Mouse (Mus musculus): ENCODE measurements around the gene Pygb. TPM values are rescaled to one million over a fixed set of nuclear protein-coding genes. Genes with fewer than 3 reads are reported as not detected.

Gene Pygb
- polyA plus RNA-seq, 2 experiments = 12.9 to 13.5 TPM

GRCm38 (mm10) chr2:150771996-150772395 is 14.5 kb upstream of the Pygb start:
- Histone ChIP-seq H3K36me3 (replicated peaks; ENCODE audit: control insufficient read depth, insufficient read depth, low read depth) (no peaks in the 10 kb centered on the region), H3K9me3 (ENCODE audit: control insufficient read depth, low read length) (no peaks in the 10 kb centered on the region), H3K4me2 (ENCODE audit: low read depth) (no peak overlapping the region), H3K27ac (no peak overlapping the region), H3K4me1 (replicated peaks; ENCODE audit: control insufficient read depth in 2 of 2, insufficient read depth in 2 of 2, low read length in 1 of 2) (peaks cover 0 to 5% of the 10 kb centered on the region in 2 experiments; a peak in 1 of 4 replicates), H3K4me3 (ENCODE audit: insufficient read depth in 1 of 2, low read depth in 2 of 2, low read length in 2 of 2) (no peak overlapping the region), H3K27me3 (ENCODE audit: control insufficient read depth, insufficient read depth, low read length) (no peaks in the 10 kb centered on the region), H3K9ac (replicated peaks) (no peak overlapping the region)
- 75% methylated on average over 8 of the region's 8 CpGs for WGBS (ENCODE audit: insufficient replicate concordance)
- TF ChIP-seq CTCF (IDR thresholded peaks at IDR 0.05; ENCODE audit: low read depth) (no peak), EP300 (IDR thresholded peaks at IDR 0.05; ENCODE audit: low read depth) (no peak)
- ATAC-seq (ENCODE audit: insufficient read depth) (no peak), DNase-seq (ENCODE audit: low read depth in 3 of 3, low spot score in 3 of 3) (no peak)

- H3K36me3 ChIP-seq (replicated peaks; ENCODE audit: control insufficient read depth, insufficient read depth, low read depth) = no peaks in the 10 kb centered on the region
- no peak overlapping the region for H3K27ac ChIP-seq
- H3K4me1 ChIP-seq (replicated peaks; ENCODE audit: control insufficient read depth in 2 of 2, insufficient read depth in 2 of 2, low read length in 1 of 2) = peaks cover 0 to 5% of the 10 kb centered on the region in 2 experiments; a peak in 1 of 4 replicates
- TF ChIP-seq EP300 (IDR thresholded peaks at IDR 0.05; ENCODE audit: low read depth) (no peak), CTCF (IDR thresholded peaks at IDR 0.05; ENCODE audit: low read depth) (no peak)
- no peak overlapping the region for H3K9ac ChIP-seq (replicated peaks)
- DNase-seq (ENCODE audit: low read depth in 3 of 3, low spot score in 3 of 3) = no peak
- no peaks in the 10 kb centered on the region for H3K9me3 ChIP-seq (ENCODE audit: control insufficient read depth, low read length)
- H3K27me3 ChIP-seq (ENCODE audit: control insufficient read depth, insufficient read depth, low read length) = no peaks in the 10 kb centered on the region
- no peak overlapping the region for H3K4me3 ChIP-seq (ENCODE audit: insufficient read depth in 1 of 2, low read depth in 2 of 2, low read length in 2 of 2)
- WGBS (ENCODE audit: insufficient replicate concordance) = 56% methylated on average over 10 of the region's 10 CpGs
- ATAC-seq (ENCODE audit: insufficient read depth) = peak; percentile 19; the same call in 1 of the 2 replicates
- no peak overlapping the region for H3K4me2 ChIP-seq (ENCODE audit: low read depth)
Observed at GRCm38 (mm10) chr2:150772466-150773119, 13.9 kb upstream of the Pygb start.

- Histone ChIP-seq H3K4me2 (ENCODE audit: low read depth) (no peak overlapping the region), H3K9ac (replicated peaks) (no peak overlapping the region), H3K36me3 (replicated peaks; ENCODE audit: control insufficient read depth, insufficient read depth, low read depth) (no peaks in the 10 kb centered on the region), H3K27ac (no peak overlapping the region), H3K4me3 (ENCODE audit: insufficient read depth in 1 of 2, low read depth in 2 of 2, low read length in 2 of 2) (no peak overlapping the region), H3K9me3 (ENCODE audit: control insufficient read depth, low read length) (no peaks in the 10 kb centered on the region), H3K4me1 (replicated peaks; ENCODE audit: control insufficient read depth in 2 of 2, insufficient read depth in 2 of 2, low read length in 1 of 2) (peaks cover 0 to 9% of the 10 kb centered on the region in 2 experiments; a peak in 3 of 4 replicates), H3K27me3 (ENCODE audit: control insufficient read depth, insufficient read depth, low read length) (no peaks in the 10 kb centered on the region)
- 47% methylated on average over 2 of the region's 2 CpGs for WGBS (ENCODE audit: insufficient replicate concordance)
- DNase-seq (ENCODE audit: low read depth in 3 of 3, low spot score in 3 of 3) = no peak
- ATAC-seq (ENCODE audit: insufficient read depth) = no peak
- no peak for TF ChIP-seq EP300 (IDR thresholded peaks at IDR 0.05; ENCODE audit: low read depth)
- no peak for TF ChIP-seq CTCF (IDR thresholded peaks at IDR 0.05; ENCODE audit: low read depth)
Observed at GRCm38 (mm10) chr2:150782801-150783200, 3.7 kb upstream of the Pygb start.

- no peaks in the 10 kb centered on the region; the same call in 1 of the 2 replicates for H3K36me3 ChIP-seq (replicated peaks; ENCODE audit: control insufficient read depth, insufficient read depth, low read depth)
- peaks cover 0 to 11% of the 10 kb centered on the region in 2 experiments; a peak in 3 of 4 replicates for H3K4me1 ChIP-seq (replicated peaks; ENCODE audit: control insufficient read depth in 2 of 2, insufficient read depth in 2 of 2, low read length in 1 of 2)
- TF ChIP-seq CTCF (IDR thresholded peaks at IDR 0.05; ENCODE audit: low read depth) (no peak), EP300 (IDR thresholded peaks at IDR 0.05; ENCODE audit: low read depth) (no peak)
- under 1% methylated on average over 23 of the region's 23 CpGs for WGBS (ENCODE audit: insufficient replicate concordance)
- no peaks in the 10 kb centered on the region for H3K9me3 ChIP-seq (ENCODE audit: control insufficient read depth, low read length)
- H3K9ac ChIP-seq (replicated peaks) = peak overlapping the region; percentile 14
- H3K27ac ChIP-seq = no peak overlapping the region
- H3K4me2 ChIP-seq (ENCODE audit: low read depth) = peak overlapping the region; percentile 74
- DNase-seq (ENCODE audit: low read depth in 3 of 3, low spot score in 3 of 3) (no peak), ATAC-seq (ENCODE audit: insufficient read depth) (no peak)
- H3K27me3 ChIP-seq (ENCODE audit: control insufficient read depth, insufficient read depth, low read length) = no peaks in the 10 kb centered on the region
- H3K4me3 ChIP-seq (ENCODE audit: insufficient read depth in 1 of 2, low read depth in 2 of 2, low read length in 2 of 2) = peak overlapping the region; percentile 59 to 60
Observed at GRCm38 (mm10) chr2:150787234-150787771, 768 bp downstream of the Pygb start.

GRCm38 (mm10) chr2:150788768-150789550 is 2.4 kb downstream of the Pygb start:
- TF ChIP-seq CTCF (IDR thresholded peaks at IDR 0.05; ENCODE audit: low read depth) = no peak
- TF ChIP-seq EP300 (IDR thresholded peaks at IDR 0.05; ENCODE audit: low read depth) = no peak

More at GRCm38 (mm10) chr2:150788768-150789550, 2.4 kb downstream of the Pygb start:
- Histone ChIP-seq H3K4me2 (ENCODE audit: low read depth) (no peak overlapping the region; the same call in none of the 2 replicates), H3K27me3 (ENCODE audit: control insufficient read depth, insufficient read depth, low read length) (no peaks in the 10 kb centered on the region), H3K9ac (replicated peaks) (no peak overlapping the region), H3K9me3 (ENCODE audit: control insufficient read depth, low read length) (no peaks in the 10 kb centered on the region), H3K36me3 (replicated peaks; ENCODE audit: control insufficient read depth, insufficient read depth, low read depth) (no peaks in the 10 kb centered on the region; the same call in none of the 2 replicates), H3K27ac (no peak overlapping the region), H3K4me3 (ENCODE audit: insufficient read depth in 1 of 2, low read depth in 2 of 2, low read length in 2 of 2) (no peak overlapping the region), H3K4me1 (replicated peaks; ENCODE audit: control insufficient read depth in 2 of 2, insufficient read depth in 2 of 2, low read length in 1 of 2) (peaks cover 0 to 11% of the 10 kb centered on the region in 2 experiments; a peak in 3 of 4 replicates)
- WGBS (ENCODE audit: insufficient replicate concordance) = 46% methylated on average over 4 of the region's 4 CpGs
- DNase-seq (ENCODE audit: low read depth in 3 of 3, low spot score in 3 of 3) (no peak), ATAC-seq (ENCODE audit: insufficient read depth) (no peak)
